Mouse (Mus musculus): Measurements from ENCODE around the gene Alad.

GRCm38 (mm10) chr4:62487172-62487571, 32.5 kb downstream of the Alad start:
- TF ChIP-seq CTCF (IDR thresholded peaks at IDR 0.05; ENCODE audit: low read depth, low read length) (no peak), POLR2A (IDR thresholded peaks at IDR 0.05; ENCODE audit: borderline replicate concordance, low read depth, low read length) (no peak)

Data from bone marrow macrophage, adult 2 months (primary cell).